Mouse (Mus musculus): Measurements from ENCODE around the gene Prkag1. TPM values are rescaled to one million over a fixed set of nuclear protein-coding genes. Genes with fewer than 3 reads are reported as not detected.

The Prkag1 gene
- polyA plus RNA-seq (2012; rRNA removed): 75.6 and 78.9 TPM in 2 replicates

GRCm38 (mm10) chr15:98830736-98831683, at the start of gene Prkag1:
Prkag1 (minus strand) TSS chr15:98831521.

GRCm38 (mm10) chr15:98871070-98871915, 40.0 kb upstream of the Prkag1 start, which contains the start of gene Kmt2d:
Kmt2d (minus strand) TSS chr15:98871204.

GRCm38 (mm10) chr15:98809390-98809789, 21.9 kb downstream of the Prkag1 start, which contains the start of gene Ddn:
Ddn (minus strand) TSS chr15:98809490.

DNA sequence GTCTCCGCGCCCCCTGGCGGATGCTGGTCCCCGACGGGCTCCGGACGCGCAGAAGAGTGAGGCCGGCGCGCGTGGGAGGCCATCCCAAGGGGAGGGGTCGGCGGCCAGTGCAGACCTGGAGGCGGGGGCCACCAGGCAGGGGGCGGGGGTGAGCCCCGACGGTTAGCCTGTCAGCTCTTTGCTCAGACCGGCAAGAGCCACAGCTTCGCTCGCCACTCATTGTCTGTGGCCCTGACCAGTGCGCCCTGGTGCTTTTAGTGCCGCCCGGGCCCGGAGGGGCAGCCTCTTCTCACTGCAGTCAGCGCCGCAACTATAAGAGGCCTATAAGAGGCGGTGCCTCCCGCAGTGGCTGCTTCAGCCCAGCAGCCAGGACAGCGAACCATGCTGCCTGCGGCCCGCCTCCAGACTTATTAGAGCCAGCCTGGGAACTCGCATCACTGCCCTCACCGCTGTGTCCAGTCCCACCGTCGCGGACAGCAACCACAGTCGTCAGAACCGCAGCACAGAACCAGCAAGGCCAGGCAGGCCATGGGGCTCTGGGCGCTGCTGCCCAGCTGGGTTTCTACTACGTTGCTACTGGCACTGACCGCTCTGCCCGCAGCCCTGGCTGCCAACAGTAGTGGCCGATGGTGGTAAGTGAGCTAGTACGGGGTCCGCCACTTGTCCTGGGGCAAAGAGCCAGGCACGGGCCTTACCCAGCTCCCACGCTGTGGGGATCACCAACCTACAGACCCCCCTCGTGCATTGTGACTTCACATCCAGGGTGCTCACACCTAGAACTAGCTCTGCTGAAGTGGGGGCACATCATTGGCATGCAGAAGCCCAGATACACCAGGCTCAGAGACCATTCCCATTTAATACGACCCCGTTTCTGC, 41.4 kb downstream of the Prkag1 start, which contains the start of gene Wnt1:
Gene Wnt1, plus strand, starts transcription at position 197 of the 875 bp plus-strand sequence.

DNA sequence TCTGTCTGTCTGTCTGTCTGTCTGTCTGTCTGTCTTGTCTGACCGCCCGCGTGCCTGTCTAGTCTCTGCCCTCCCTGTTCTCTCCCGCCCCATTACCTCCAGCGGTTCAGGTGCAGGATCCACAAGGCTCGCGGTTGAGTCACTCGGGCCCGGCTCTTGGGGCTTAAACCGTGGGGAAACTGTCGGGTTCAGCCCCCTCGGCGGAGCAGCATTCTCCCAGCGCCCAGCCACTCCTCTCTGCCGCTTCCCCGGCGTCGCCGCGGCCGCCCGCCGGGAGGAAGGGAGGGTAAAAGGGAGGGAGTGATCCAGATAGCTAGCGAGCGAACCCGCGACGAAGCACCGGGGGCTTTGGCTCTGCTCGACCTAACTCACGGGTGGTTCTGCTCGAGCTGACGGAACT, 53.6 kb downstream of the Prkag1 start, which contains the start of gene Wnt10b:
Gene Wnt10b, minus strand, starts transcription at position 389 of the 400 bp plus-strand sequence.

Other genes with a start within 250 kb of the Prkag1 start
- 53.7 and 55.8 TPM in 2 replicates for gene Adcy6, start 221.4 kb downstream of the Prkag1 start, polyA plus RNA-seq (2012; rRNA removed)
- 75.3 and 102 TPM in 2 replicates for gene Cacnb3, start 200.7 kb downstream of the Prkag1 start, polyA plus RNA-seq (2012; rRNA removed)
- 66.3 and 99.5 TPM in 2 replicates for gene Ddx23, start 168.6 kb downstream of the Prkag1 start, polyA plus RNA-seq (2012; rRNA removed)
- 7.9 and 12.3 TPM in 2 replicates for gene Rnd1, start 154.1 kb downstream of the Prkag1 start, polyA plus RNA-seq (2012; rRNA removed)
- 0.70 and 1.4 TPM in 2 replicates for gene Ccdc65, start 123.3 kb downstream of the Prkag1 start, polyA plus RNA-seq (2012; rRNA removed)
- 10.1 and 11.2 TPM in 2 replicates for gene Fkbp11, start 103.3 kb downstream of the Prkag1 start, polyA plus RNA-seq (2012; rRNA removed)
- 72.2 and 83.4 TPM in 2 replicates for gene Arf3, start 68.3 kb downstream of the Prkag1 start, polyA plus RNA-seq (2012; rRNA removed)
- gene Wnt10b, start 53.4 kb downstream of the Prkag1 start, polyA plus RNA-seq (2012; rRNA removed): 0.72 and 2.0 TPM in 2 replicates
- gene Wnt1, start 41.7 kb downstream of the Prkag1 start, polyA plus RNA-seq (2012; rRNA removed): 3.5 and 7.9 TPM in 2 replicates
- gene Ddn, start 22.0 kb downstream of the Prkag1 start, polyA plus RNA-seq (2012; rRNA removed): 0.55 and 1.2 TPM in 2 replicates
- 37.9 and 38.9 TPM in 2 replicates for gene Kmt2d, start 39.7 kb upstream of the Prkag1 start, polyA plus RNA-seq (2012; rRNA removed)
- gene Rhebl1, start 63.0 kb upstream of the Prkag1 start, polyA plus RNA-seq (2012; rRNA removed): 11.3 and 19.2 TPM in 2 replicates
- gene Dhh, start 67.0 kb upstream of the Prkag1 start, polyA plus RNA-seq (2012; rRNA removed): 0.56 and 0.96 TPM in 2 replicates
- 57.1 and 72.0 TPM in 2 replicates for gene Lmbr1l, start 86.7 kb upstream of the Prkag1 start, polyA plus RNA-seq (2012; rRNA removed)
- gene Tuba1b, start 103.0 kb upstream of the Prkag1 start, polyA plus RNA-seq (2012; rRNA removed): 2,005 and 2,656 TPM in 2 replicates
- gene Gm49450, start 122.0 kb upstream of the Prkag1 start, polyA plus RNA-seq (2012; rRNA removed): 70.5 TPM in 1 of 2 replicates, not detected in the other
- gene Tuba1a, start 122.2 kb upstream of the Prkag1 start, polyA plus RNA-seq (2012; rRNA removed): 3,950 and 4,162 TPM in 2 replicates
- gene Tuba1c, start 198.4 kb upstream of the Prkag1 start, polyA plus RNA-seq (2012; rRNA removed): 112 and 136 TPM in 2 replicates
- gene Prph, start 223.7 kb upstream of the Prkag1 start, polyA plus RNA-seq (2012; rRNA removed): 20.1 and 28.7 TPM in 2 replicates
- gene Troap, start 243.1 kb upstream of the Prkag1 start, polyA plus RNA-seq (2012; rRNA removed): 40.3 and 43.9 TPM in 2 replicates

Data from central nervous system, embryonic 11.5 days (tissue).